Mouse (Mus musculus) limb, embryonic 14.5 days (tissue): ENCODE measurements at regions not wholly inside any gene's neighbourhood (a gene's known extent, or its start where the extent isn't known, plus 50 kb on each side); places are given as distances from the start of the nearest gene placed in this dataset.

Experiments used
- ATAC-seq: fragments of 200-750 bp; cut with Nextera tagmentation; 2 replicates; pipeline ENCODE4 v1.8.0; 2017; ENCODE audit warnings: low read depth, moderate number of reproducible peaks, moderate TSS enrichment; ENCODE audit not compliant: low FRiP score
- DNase-seq: peaks from one replicate; pipeline ENCODE4 v3.0.0-alpha.2; 2015; ENCODE audit warnings: low spot score
- H3K27ac ChIP-seq: fragments of 300-500 bp; sonication (generic); replicated peaks from 2 replicates; pipeline ENCODE4 v1.5.1; 2014; ENCODE audit warnings: low read depth, mild to moderate bottlenecking, low read length, moderate library complexity, mixed read lengths
- H3K27me3 ChIP-seq: fragments of 300-500 bp; sonication (generic); 2 replicates; pipeline ENCODE4 v1.6.1; 2014; ENCODE audit warnings: low read length, mixed read lengths; ENCODE audit not compliant: control insufficient read depth, insufficient read depth
- H3K36me3 ChIP-seq: fragments of 300-500 bp; sonication (generic); 2 replicates; pipeline ENCODE4 v1.6.1; 2014; ENCODE audit warnings: mild to moderate bottlenecking, low read length, moderate library complexity, mixed read lengths; ENCODE audit not compliant: control insufficient read depth, insufficient read depth
- H3K4me1 ChIP-seq: fragments of 300-500 bp; sonication (generic); 2 replicates; pipeline ENCODE4 v1.6.1; 2014; ENCODE audit warnings: antibody characterized with exemption, low read length, mixed read lengths; ENCODE audit not compliant: control insufficient read depth, insufficient read depth
- H3K4me2 ChIP-seq: fragments of 300-500 bp; sonication (generic); replicated peaks from 2 replicates; pipeline ENCODE4 v1.6.1; 2014; ENCODE audit warnings: low read depth, mild to moderate bottlenecking, low read length, moderate library complexity; ENCODE audit not compliant: severe bottlenecking
- H3K4me3 ChIP-seq: fragments of 300-500 bp; sonication (generic); replicated peaks from 2 replicates; pipeline ENCODE4 v1.5.1; 2014; ENCODE audit warnings: low read length
- H3K9ac ChIP-seq: fragments of 300-500 bp; sonication (generic); 2 replicates; pipeline ENCODE4 v1.6.1; 2014; ENCODE audit warnings: mild to moderate bottlenecking, low read depth, low read length, moderate library complexity; ENCODE audit not compliant: severe bottlenecking
- H3K9me3 ChIP-seq: fragments of 300-500 bp; sonication (generic); 2 replicates; pipeline ENCODE4 v1.6.1; 2016; ENCODE audit warnings: low read length; ENCODE audit not compliant: control insufficient read depth
- POLR2A ChIP-seq: fragments of 200-500 bp; IDR thresholded peaks from 2 replicates; pipeline ENCODE4 v1.8.0; 2012; ENCODE audit warnings: inconsistent platforms, mild to moderate bottlenecking, moderate library complexity, borderline replicate concordance; ENCODE audit not compliant: insufficient read depth, insufficient read length; ENCODE audit errors: extremely low read depth
- WGBS: fragments of 180-500 bp; shearing (Covaris S2); extraction: QIAGEN DNeasy Blood & Tissue Kit; methylation state at CpG from one replicate; pipeline ENCODE4 v1.1.7; 2014; 5-methylcytosine and 5-hydroxymethylcytosine counted together

GRCm38 (mm10) chr14:94541995-94542394 is 651.5 kb upstream of the Pcdh9 start:
- H3K4me3 ChIP-seq = no peak overlapping the region
- H3K4me1 ChIP-seq = no peaks in the 10 kb centered on the region
- no peak for TF ChIP-seq POLR2A
- no peaks in the 10 kb centered on the region for H3K27me3 ChIP-seq
- no peak overlapping the region for H3K9ac ChIP-seq
- ATAC-seq (no peak), DNase-seq (no peak)
- no peaks in the 10 kb centered on the region for H3K9me3 ChIP-seq
- H3K4me2 ChIP-seq = no peak overlapping the region
- H3K36me3 ChIP-seq = no peaks in the 10 kb centered on the region
- no peak overlapping the region for H3K27ac ChIP-seq
- WGBS = 82% methylated on average over 8 of the region's 8 CpGs

- Histone ChIP-seq H3K4me1 (no peaks in the 10 kb centered on the region), H3K4me3 (no peak overlapping the region), H3K4me2 (no peak overlapping the region), H3K27me3 (no peaks in the 10 kb centered on the region), H3K9me3 (no peaks in the 10 kb centered on the region), H3K9ac (no peak overlapping the region), H3K27ac (no peak overlapping the region), H3K36me3 (no peaks in the 10 kb centered on the region)
- TF ChIP-seq POLR2A = no peak
- WGBS = 83% methylated on average over 1 of the region's 1 CpGs
- DNase-seq = no peak
- no peak for ATAC-seq
These were observed 635.2 kb upstream of the Pcdh9 start for GRCm38 (mm10) chr14:94525648-94526047.

- Histone ChIP-seq H3K27ac (no peak overlapping the region), H3K27me3 (no peaks in the 10 kb centered on the region), H3K9me3 (no peaks in the 10 kb centered on the region), H3K4me1 (no peaks in the 10 kb centered on the region), H3K36me3 (no peaks in the 10 kb centered on the region), H3K9ac (no peak overlapping the region), H3K4me3 (no peak overlapping the region), H3K4me2 (no peak overlapping the region)
- no peak for DNase-seq
- ATAC-seq = no peak
- TF ChIP-seq POLR2A = no peak
These were observed 634.8 kb upstream of the Pcdh9 start for GRCm38 (mm10) chr14:94525238-94525637.

GRCm38 (mm10) chr14:94522007-94522406 is 631.5 kb upstream of the Pcdh9 start:
- no peak for ATAC-seq
- H3K4me1 ChIP-seq = no peaks in the 10 kb centered on the region
- WGBS = 30% methylated on average over 2 of the region's 2 CpGs
- H3K36me3 ChIP-seq = no peaks in the 10 kb centered on the region
- no peaks in the 10 kb centered on the region for H3K9me3 ChIP-seq
- peak; percentile 64 for DNase-seq
- H3K9ac ChIP-seq = no peak overlapping the region
- no peak overlapping the region for H3K4me3 ChIP-seq
- H3K27me3 ChIP-seq = no peaks in the 10 kb centered on the region
- H3K4me2 ChIP-seq = no peak overlapping the region
- no peak for TF ChIP-seq POLR2A
- no peak overlapping the region for H3K27ac ChIP-seq

- no peaks in the 10 kb centered on the region for H3K36me3 ChIP-seq
- no peak overlapping the region for H3K4me2 ChIP-seq
- H3K9ac ChIP-seq = no peak overlapping the region
- H3K4me3 ChIP-seq = no peak overlapping the region
- no peak overlapping the region for H3K27ac ChIP-seq
- no peak for TF ChIP-seq POLR2A
- no peaks in the 10 kb centered on the region for H3K9me3 ChIP-seq
- H3K4me1 ChIP-seq = no peaks in the 10 kb centered on the region
- no peaks in the 10 kb centered on the region for H3K27me3 ChIP-seq
- DNase-seq (no peak), ATAC-seq (no peak)
These were observed 600.9 kb upstream of the Pcdh9 start for GRCm38 (mm10) chr14:94491370-94491769.

GRCm38 (mm10) chr14:94475887-94476286 is 585.4 kb upstream of the Pcdh9 start:
- Histone ChIP-seq H3K4me3 (no peak overlapping the region), H3K9me3 (no peaks in the 10 kb centered on the region), H3K27ac (no peak overlapping the region), H3K4me2 (no peak overlapping the region), H3K9ac (no peak overlapping the region), H3K27me3 (no peaks in the 10 kb centered on the region), H3K36me3 (no peaks in the 10 kb centered on the region), H3K4me1 (no peaks in the 10 kb centered on the region)
- no peak for TF ChIP-seq POLR2A
- ATAC-seq (no peak), DNase-seq (no peak)
- 87% methylated on average over 3 of the region's 3 CpGs for WGBS
